Mouse (Mus musculus) olfactory bulb, adult 2 months (tissue): ENCODE measurements around the gene Sec31a.

Experiments used
- CTCF ChIP-seq: fragments of 200-500 bp; IDR thresholded peaks from 2 replicates; pipeline ENCODE4 v1.5.1; 2012; ENCODE audit warnings: low read depth, mild to moderate bottlenecking, low read length, moderate library complexity; ENCODE audit not compliant: insufficient read depth
- POLR2A ChIP-seq: fragments of 200-500 bp; IDR thresholded peaks from 2 replicates; pipeline ENCODE4 v1.6.1; 2012; ENCODE audit warnings: mild to moderate bottlenecking, low read depth, low read length, moderate library complexity; ENCODE audit not compliant: insufficient read depth

- TF ChIP-seq CTCF, result peak; percentile 24; the same call in 1 of the 2 replicates
- no peak for TF ChIP-seq POLR2A
These were observed 42.1 kb downstream of the Sec31a start for GRCm38 (mm10) chr5:100373952-100374351.
